Mouse (Mus musculus) E14TG2a.4 (cell line): ENCODE results near the gene Ppfia4.

ENCODE experiments used
- CTCF ChIP-seq: conservative IDR thresholded peaks from 2 replicates; pipeline ENCODE4 v1.5.1; 2014; ENCODE audit warnings: low read length
- NANOG ChIP-seq: IDR thresholded peaks from 2 replicates; pipeline ENCODE4 v1.6.1; 2014; ENCODE audit warnings: borderline replicate concordance, low read length, mixed read lengths

- TF ChIP-seq CTCF (peak; percentile 60), NANOG (no peak)
These were observed 51.2 kb downstream of the Ppfia4 start for GRCm38 (mm10) chr1:134281563-134281962.
